Mouse (Mus musculus): Measurements from ENCODE around the gene Myof. TPM values are rescaled to one million over a fixed set of nuclear protein-coding genes. Genes with fewer than 3 reads are reported as not detected.

Gene Myof
- polyA plus RNA-seq, 1 experiment, result not detected

- Histone ChIP-seq H3K27ac (ENCODE audit: insufficient read depth, low read depth, low read length) (no peak overlapping the region), H3K4me3 (ENCODE audit: insufficient read depth, low read depth, low read length) (no peak overlapping the region), H3K4me1 (ENCODE audit: control insufficient read depth, insufficient read depth, low read length) (peaks cover 6% of the 10 kb centered on the region; the same call in 1 of the 2 replicates)
- WGBS, result 80% methylated on average over 24 of the region's 24 CpGs
- TF ChIP-seq POLR2A (IDR thresholded peaks at IDR 0.05; ENCODE audit: insufficient read depth, low read depth, low read length) (no peak), CTCF (IDR thresholded peaks at IDR 0.05; ENCODE audit: insufficient read depth, low read depth, low read length) (no peak)
Measured at GRCm38 (mm10) chr19:38003671-38004521, 39.5 kb downstream of the Myof start.

- H3K4me1 ChIP-seq (ENCODE audit: control insufficient read depth, insufficient read depth, low read length), result peaks cover 6% of the 10 kb centered on the region; the same call in 1 of the 2 replicates
- WGBS, result 87% methylated on average over 4 of the region's 4 CpGs
- TF ChIP-seq POLR2A (IDR thresholded peaks at IDR 0.05; ENCODE audit: insufficient read depth, low read depth, low read length) (no peak), CTCF (IDR thresholded peaks at IDR 0.05; ENCODE audit: insufficient read depth, low read depth, low read length) (no peak)
- H3K4me3 ChIP-seq (ENCODE audit: insufficient read depth, low read depth, low read length), result no peak overlapping the region
- no peak overlapping the region for H3K27ac ChIP-seq (ENCODE audit: insufficient read depth, low read depth, low read length)
Measured at GRCm38 (mm10) chr19:38002816-38003215, 40.6 kb downstream of the Myof start.

- 96% methylated on average over 4 of the region's 4 CpGs for WGBS
Measured at GRCm38 (mm10) chr19:38000990-38001389, 42.4 kb downstream of the Myof start.

GRCm38 (mm10) chr19:37999941-38000340 lies 43.4 kb downstream of the Myof start:
- Histone ChIP-seq H3K27ac (ENCODE audit: insufficient read depth, low read depth, low read length) (no peak overlapping the region), H3K4me3 (ENCODE audit: insufficient read depth, low read depth, low read length) (no peak overlapping the region), H3K4me1 (ENCODE audit: control insufficient read depth, insufficient read depth, low read length) (peaks cover 9% of the 10 kb centered on the region)
- 63% methylated on average over 2 of the region's 2 CpGs for WGBS
- TF ChIP-seq CTCF (IDR thresholded peaks at IDR 0.05; ENCODE audit: insufficient read depth, low read depth, low read length) (no peak), POLR2A (IDR thresholded peaks at IDR 0.05; ENCODE audit: insufficient read depth, low read depth, low read length) (no peak)

More at GRCm38 (mm10) chr19:38000990-38001389, 42.4 kb downstream of the Myof start:
- H3K4me3 ChIP-seq (ENCODE audit: insufficient read depth, low read depth, low read length), result no peak overlapping the region
- TF ChIP-seq CTCF (IDR thresholded peaks at IDR 0.05; ENCODE audit: insufficient read depth, low read depth, low read length) (no peak), POLR2A (IDR thresholded peaks at IDR 0.05; ENCODE audit: insufficient read depth, low read depth, low read length) (no peak)
- peaks cover 6% of the 10 kb centered on the region; the same call in 1 of the 2 replicates for H3K4me1 ChIP-seq (ENCODE audit: control insufficient read depth, insufficient read depth, low read length)
- no peak overlapping the region for H3K27ac ChIP-seq (ENCODE audit: insufficient read depth, low read depth, low read length)

- TF ChIP-seq CTCF (IDR thresholded peaks at IDR 0.05; ENCODE audit: insufficient read depth, low read depth, low read length) (no peak), POLR2A (IDR thresholded peaks at IDR 0.05; ENCODE audit: insufficient read depth, low read depth, low read length) (no peak)
- Histone ChIP-seq H3K27ac (ENCODE audit: insufficient read depth, low read depth, low read length) (no peak overlapping the region; the same call in 1 of the 2 replicates), H3K4me1 (ENCODE audit: control insufficient read depth, insufficient read depth, low read length) (peaks cover 7% of the 10 kb centered on the region), H3K4me3 (ENCODE audit: insufficient read depth, low read depth, low read length) (no peak overlapping the region)
- 82% methylated on average over 3 of the region's 3 CpGs for WGBS
Measured at GRCm38 (mm10) chr19:37994301-37994700, 49.1 kb downstream of the Myof start.

- no peak for TF ChIP-seq POLR2A (IDR thresholded peaks at IDR 0.05; ENCODE audit: insufficient read depth, low read depth, low read length)
- TF ChIP-seq CTCF (IDR thresholded peaks at IDR 0.05; ENCODE audit: insufficient read depth, low read depth, low read length), result no peak
- Histone ChIP-seq H3K27ac (ENCODE audit: insufficient read depth, low read depth, low read length) (peak overlapping the region; percentile 94), H3K4me1 (ENCODE audit: control insufficient read depth, insufficient read depth, low read length) (peaks cover 5% of the 10 kb centered on the region), H3K4me3 (ENCODE audit: insufficient read depth, low read depth, low read length) (no peak overlapping the region)
- 36% methylated on average over 2 of the region's 2 CpGs for WGBS
Measured at GRCm38 (mm10) chr19:37992184-37992554, 51.2 kb downstream of the Myof start.

GRCm38 (mm10) chr19:37991399-37992183 lies 51.8 kb downstream of the Myof start:
- no peak overlapping the region for H3K4me3 ChIP-seq (ENCODE audit: insufficient read depth, low read depth, low read length)
- WGBS, result 12% methylated on average over 7 of the region's 7 CpGs
- TF ChIP-seq CTCF (IDR thresholded peaks at IDR 0.05; ENCODE audit: insufficient read depth, low read depth, low read length), result no peak
- no peak for TF ChIP-seq POLR2A (IDR thresholded peaks at IDR 0.05; ENCODE audit: insufficient read depth, low read depth, low read length)
- H3K27ac ChIP-seq (ENCODE audit: insufficient read depth, low read depth, low read length), result peak overlapping the region; percentile 94
- H3K4me1 ChIP-seq (ENCODE audit: control insufficient read depth, insufficient read depth, low read length), result peaks cover 5% of the 10 kb centered on the region

- no peak overlapping the region for H3K4me3 ChIP-seq (ENCODE audit: insufficient read depth, low read depth, low read length)
- TF ChIP-seq CTCF (IDR thresholded peaks at IDR 0.05; ENCODE audit: insufficient read depth, low read depth, low read length) (no peak), POLR2A (IDR thresholded peaks at IDR 0.05; ENCODE audit: insufficient read depth, low read depth, low read length) (no peak)
- WGBS, result 91% methylated on average over 2 of the region's 2 CpGs
- H3K4me1 ChIP-seq (ENCODE audit: control insufficient read depth, insufficient read depth, low read length), result peaks cover 2% of the 10 kb centered on the region; the same call in 1 of the 2 replicates
- H3K27ac ChIP-seq (ENCODE audit: insufficient read depth, low read depth, low read length), result no peak overlapping the region
Measured at GRCm38 (mm10) chr19:37989971-37990370, 53.4 kb downstream of the Myof start.

GRCm38 (mm10) chr19:37988156-37988555 lies 55.2 kb downstream of the Myof start:
- Histone ChIP-seq H3K4me3 (ENCODE audit: insufficient read depth, low read depth, low read length) (no peak overlapping the region), H3K27ac (ENCODE audit: insufficient read depth, low read depth, low read length) (no peak overlapping the region), H3K4me1 (ENCODE audit: control insufficient read depth, insufficient read depth, low read length) (no peaks in the 10 kb centered on the region)
- no peak for TF ChIP-seq POLR2A (IDR thresholded peaks at IDR 0.05; ENCODE audit: insufficient read depth, low read depth, low read length)
- TF ChIP-seq CTCF (IDR thresholded peaks at IDR 0.05; ENCODE audit: insufficient read depth, low read depth, low read length), result no peak
- WGBS, result 67% methylated on average over 4 of the region's 4 CpGs
